Mouse (Mus musculus): ENCODE data around the gene 4833423E24Rik. TPM values are rescaled to one million over a fixed set of nuclear protein-coding genes. Genes with fewer than 3 reads are reported as not detected.

The 4833423E24Rik gene
- polyA plus RNA-seq (2015; fragmentation: Illumina TruSeq; extraction: RNeasy Lipid Tissue Mini Kit (QIAGEN cat#74804); ENCODE audit: insufficient read depth, low replicate concordance): not detected

DNA sequence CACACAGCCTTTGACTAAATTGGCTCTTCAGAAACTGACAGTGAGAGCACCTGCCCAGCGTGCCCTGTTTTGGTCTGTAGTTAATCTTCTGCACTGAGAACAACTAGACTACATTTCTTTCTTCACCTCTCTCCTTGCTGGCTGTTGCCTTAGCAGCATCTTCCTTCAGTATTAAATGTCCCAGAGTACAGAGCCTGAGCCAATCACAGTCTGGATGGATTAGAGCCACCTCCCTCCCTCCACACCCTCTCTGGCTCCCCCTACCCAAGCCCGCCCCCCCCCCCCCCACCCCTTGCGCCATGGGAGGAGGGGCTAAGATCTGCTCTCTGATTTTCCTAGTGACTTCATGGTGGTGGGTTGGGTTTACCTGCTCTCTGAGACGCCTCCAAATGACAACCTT is at the start of gene 4833423E24Rik:
TSS of gene 4833423E24Rik (minus strand) at position 146 of the 400 bp plus-strand sequence.

GRCm38 (mm10) chr2:85443539-85443938 is 75.3 kb downstream of the 4833423E24Rik start, which contains the start of gene Olfr995:
TSS of gene Olfr995 (minus strand) at chr2:85443639.

DNA sequence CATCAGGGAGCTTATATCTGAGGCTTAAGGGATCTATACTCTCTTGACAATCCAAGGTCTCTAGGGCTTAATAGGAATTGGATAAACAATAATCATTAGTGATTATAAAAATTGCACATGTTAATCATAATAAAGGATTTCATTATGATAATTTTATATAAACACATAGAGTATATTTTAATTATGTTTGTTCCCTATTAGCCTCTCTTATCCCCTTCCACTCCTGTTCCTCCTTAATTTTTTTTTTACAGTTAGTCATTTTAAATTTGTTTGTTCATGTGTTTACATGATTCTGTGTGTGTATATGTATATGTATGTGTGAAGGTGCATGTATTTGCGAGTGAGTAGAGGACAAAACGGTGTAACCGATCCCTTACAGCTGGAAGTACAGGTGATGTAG is 82.5 kb downstream of the 4833423E24Rik start, which contains the start of gene Olfr994:
TSS of gene Olfr994 (minus strand) at position 101 of the 400 bp plus-strand sequence.

Other genes with a start within 250 kb of the 4833423E24Rik start
- not detected for gene Olfr987, start 179.7 kb downstream of the 4833423E24Rik start, polyA plus RNA-seq (2015; fragmentation: Illumina TruSeq; extraction: RNeasy Lipid Tissue Mini Kit (QIAGEN cat#74804); ENCODE audit: insufficient read depth, low replicate concordance)
- gene Olfr988, start 155.8 kb downstream of the 4833423E24Rik start, polyA plus RNA-seq (2015; fragmentation: Illumina TruSeq; extraction: RNeasy Lipid Tissue Mini Kit (QIAGEN cat#74804); ENCODE audit: insufficient read depth, low replicate concordance): not detected
- gene Olfr992, start 109.6 kb downstream of the 4833423E24Rik start, polyA plus RNA-seq (2015; fragmentation: Illumina TruSeq; extraction: RNeasy Lipid Tissue Mini Kit (QIAGEN cat#74804); ENCODE audit: insufficient read depth, low replicate concordance): not detected
- gene Olfr993, start 104.1 kb downstream of the 4833423E24Rik start, polyA plus RNA-seq (2015; fragmentation: Illumina TruSeq; extraction: RNeasy Lipid Tissue Mini Kit (QIAGEN cat#74804); ENCODE audit: insufficient read depth, low replicate concordance): not detected
- gene Olfr994, start 82.6 kb downstream of the 4833423E24Rik start, polyA plus RNA-seq (2015; fragmentation: Illumina TruSeq; extraction: RNeasy Lipid Tissue Mini Kit (QIAGEN cat#74804); ENCODE audit: insufficient read depth, low replicate concordance): not detected
- gene Olfr995, start 75.4 kb downstream of the 4833423E24Rik start, polyA plus RNA-seq (2015; fragmentation: Illumina TruSeq; extraction: RNeasy Lipid Tissue Mini Kit (QIAGEN cat#74804); ENCODE audit: insufficient read depth, low replicate concordance): not detected
- gene Olfr996, start 60.2 kb upstream of the 4833423E24Rik start, polyA plus RNA-seq (2015; fragmentation: Illumina TruSeq; extraction: RNeasy Lipid Tissue Mini Kit (QIAGEN cat#74804); ENCODE audit: insufficient read depth, low replicate concordance): not detected
- not detected for gene Olfr998, start 69.9 kb upstream of the 4833423E24Rik start, polyA plus RNA-seq (2015; fragmentation: Illumina TruSeq; extraction: RNeasy Lipid Tissue Mini Kit (QIAGEN cat#74804); ENCODE audit: insufficient read depth, low replicate concordance)
- gene Olfr1000, start 92.9 kb upstream of the 4833423E24Rik start, polyA plus RNA-seq (2015; fragmentation: Illumina TruSeq; extraction: RNeasy Lipid Tissue Mini Kit (QIAGEN cat#74804); ENCODE audit: insufficient read depth, low replicate concordance): not detected
- gene Olfr1002, start 131.7 kb upstream of the 4833423E24Rik start, polyA plus RNA-seq (2015; fragmentation: Illumina TruSeq; extraction: RNeasy Lipid Tissue Mini Kit (QIAGEN cat#74804); ENCODE audit: insufficient read depth, low replicate concordance): not detected
- not detected for gene Olfr154, start 145.4 kb upstream of the 4833423E24Rik start, polyA plus RNA-seq (2015; fragmentation: Illumina TruSeq; extraction: RNeasy Lipid Tissue Mini Kit (QIAGEN cat#74804); ENCODE audit: insufficient read depth, low replicate concordance)
- not detected for gene Olfr1006, start 159.7 kb upstream of the 4833423E24Rik start, polyA plus RNA-seq (2015; fragmentation: Illumina TruSeq; extraction: RNeasy Lipid Tissue Mini Kit (QIAGEN cat#74804); ENCODE audit: insufficient read depth, low replicate concordance)
- gene Olfr1008, start 170.4 kb upstream of the 4833423E24Rik start, polyA plus RNA-seq (2015; fragmentation: Illumina TruSeq; extraction: RNeasy Lipid Tissue Mini Kit (QIAGEN cat#74804); ENCODE audit: insufficient read depth, low replicate concordance): not detected
- gene Olfr1009, start 196.4 kb upstream of the 4833423E24Rik start, polyA plus RNA-seq (2015; fragmentation: Illumina TruSeq; extraction: RNeasy Lipid Tissue Mini Kit (QIAGEN cat#74804); ENCODE audit: insufficient read depth, low replicate concordance): not detected
- gene Olfr1012, start 243.7 kb upstream of the 4833423E24Rik start, polyA plus RNA-seq (2015; fragmentation: Illumina TruSeq; extraction: RNeasy Lipid Tissue Mini Kit (QIAGEN cat#74804); ENCODE audit: insufficient read depth, low replicate concordance): not detected
- not detected for gene Olfr1013, start 248.1 kb upstream of the 4833423E24Rik start, polyA plus RNA-seq (2015; fragmentation: Illumina TruSeq; extraction: RNeasy Lipid Tissue Mini Kit (QIAGEN cat#74804); ENCODE audit: insufficient read depth, low replicate concordance)

All from spleen, adult 10 weeks (tissue).